Mouse (Mus musculus): ENCODE measurements around the gene Usp2.
"Not testable (repeated sequence)": the region's sequence is repeated elsewhere in the genome, so short reads cannot be mapped to it uniquely, and the experiment has no call there.

Gene Usp2

GRCm38 (mm10) chr9:44096536-44096935, 29.7 kb downstream of the Usp2 start:
- DNase-seq, result no peak

GRCm38 (mm10) chr9:44101490-44101889, 34.7 kb downstream of the Usp2 start, which contains the start of gene Mfrp:
Gene Mfrp (plus strand): TSS chr9:44101729.
- peak; percentile 29 for DNase-seq

- DNase-seq, result no peak
These were observed 38.1 kb downstream of the Usp2 start for GRCm38 (mm10) chr9:44104881-44105280.

- DNase-seq, result no peak
These were observed 39.0 kb downstream of the Usp2 start for GRCm38 (mm10) chr9:44105781-44106180.

- DNase-seq, result no peak
These were observed 39.4 kb downstream of the Usp2 start for GRCm38 (mm10) chr9:44106182-44106581.

- no peak for DNase-seq
These were observed 39.8 kb downstream of the Usp2 start for GRCm38 (mm10) chr9:44106596-44106995.

GRCm38 (mm10) chr9:44107110-44107509, 40.3 kb downstream of the Usp2 start, which contains the start of gene C1qtnf5:
Gene C1qtnf5 (plus strand): TSS chr9:44107245.
- DNase-seq, result no peak

DNA sequence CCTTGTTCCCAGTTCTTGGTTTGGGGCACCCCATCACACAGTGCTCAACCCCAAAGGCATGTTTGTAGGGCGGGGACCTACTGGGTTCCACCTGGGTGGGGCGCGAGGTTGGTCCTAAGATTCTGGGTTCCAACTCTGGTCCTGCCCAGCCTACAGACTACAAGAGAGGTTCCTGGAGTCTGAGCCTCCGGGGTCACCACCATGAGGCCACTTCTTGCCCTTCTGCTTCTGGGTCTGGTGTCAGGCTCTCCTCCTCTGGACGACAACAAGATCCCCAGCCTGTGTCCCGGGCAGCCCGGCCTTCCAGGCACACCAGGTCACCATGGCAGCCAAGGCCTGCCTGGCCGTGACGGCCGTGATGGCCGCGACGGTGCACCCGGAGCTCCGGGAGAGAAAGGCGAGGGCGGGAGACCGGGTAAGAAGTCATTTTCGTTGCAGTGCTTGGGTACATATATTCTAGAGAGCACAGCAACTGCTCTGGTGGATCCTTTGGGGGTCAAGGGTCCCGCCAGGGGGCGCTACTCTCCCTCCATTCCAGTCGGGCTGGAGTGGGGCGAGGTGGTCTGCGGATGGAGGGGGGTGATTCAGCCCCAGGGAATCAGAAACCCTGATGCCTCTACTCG, 40.8 kb downstream of the Usp2 start:
- peak; percentile 67 for DNase-seq

- DNase-seq, result no peak
These were observed 41.6 kb downstream of the Usp2 start for GRCm38 (mm10) chr9:44108269-44109055.

DNA sequence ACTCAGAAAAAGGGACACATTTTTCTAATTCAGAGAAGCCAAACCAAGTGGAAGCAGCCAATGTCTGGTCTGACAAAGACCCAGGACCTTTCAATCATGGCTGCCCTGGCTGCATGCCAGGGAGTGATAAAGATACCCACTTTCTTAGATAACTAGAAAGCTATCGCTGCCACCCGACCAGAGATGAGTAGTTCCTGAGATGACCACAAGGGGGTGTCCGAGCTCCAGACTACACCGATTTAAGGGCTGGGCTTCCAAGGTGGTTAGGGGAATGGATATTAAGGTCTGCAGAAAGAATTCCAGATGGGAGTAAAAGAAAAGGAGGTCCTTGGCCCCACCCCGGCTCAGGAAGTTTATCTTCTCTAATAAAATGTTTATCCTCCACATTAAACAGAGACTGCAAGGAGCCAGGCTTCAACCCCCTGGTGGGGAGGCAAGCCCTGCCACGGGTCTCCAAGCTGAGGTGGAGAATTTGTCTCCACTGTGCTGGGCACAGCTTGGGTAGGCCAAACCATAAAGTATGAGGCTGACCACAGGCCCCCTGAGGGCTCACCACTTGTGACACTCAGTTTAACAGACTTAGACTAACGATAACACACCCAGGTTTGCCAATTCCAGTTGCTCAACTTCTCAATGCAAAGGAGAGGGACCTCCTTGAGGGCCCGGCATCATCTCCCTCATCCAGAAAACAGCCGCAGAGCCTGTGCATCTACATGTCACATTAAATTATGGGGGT, 42.7 kb downstream of the Usp2 start:
- DNase-seq, result peak; percentile 77

DNA sequence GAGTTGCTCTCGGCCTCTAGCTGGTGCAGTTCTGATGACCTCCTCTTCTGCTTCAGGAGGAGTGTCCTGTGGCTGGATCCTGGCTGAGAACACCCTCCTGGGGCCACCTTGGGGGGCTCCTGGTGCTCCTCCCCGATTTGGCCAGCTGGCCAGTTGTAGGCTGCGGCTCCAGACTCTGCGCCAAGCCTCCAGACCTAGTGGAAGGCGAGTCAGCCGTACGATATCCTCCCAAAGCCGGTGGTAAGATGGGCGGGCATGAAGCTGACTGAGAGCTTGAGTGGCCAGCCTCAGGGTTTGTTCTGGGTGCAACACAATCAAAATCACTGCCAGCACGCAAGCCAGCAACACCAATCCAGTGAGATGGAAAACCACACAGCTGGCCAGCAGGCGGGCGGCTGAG, 45.1 kb downstream of the Usp2 start:
- not testable (repeated sequence) for DNase-seq

DNA sequence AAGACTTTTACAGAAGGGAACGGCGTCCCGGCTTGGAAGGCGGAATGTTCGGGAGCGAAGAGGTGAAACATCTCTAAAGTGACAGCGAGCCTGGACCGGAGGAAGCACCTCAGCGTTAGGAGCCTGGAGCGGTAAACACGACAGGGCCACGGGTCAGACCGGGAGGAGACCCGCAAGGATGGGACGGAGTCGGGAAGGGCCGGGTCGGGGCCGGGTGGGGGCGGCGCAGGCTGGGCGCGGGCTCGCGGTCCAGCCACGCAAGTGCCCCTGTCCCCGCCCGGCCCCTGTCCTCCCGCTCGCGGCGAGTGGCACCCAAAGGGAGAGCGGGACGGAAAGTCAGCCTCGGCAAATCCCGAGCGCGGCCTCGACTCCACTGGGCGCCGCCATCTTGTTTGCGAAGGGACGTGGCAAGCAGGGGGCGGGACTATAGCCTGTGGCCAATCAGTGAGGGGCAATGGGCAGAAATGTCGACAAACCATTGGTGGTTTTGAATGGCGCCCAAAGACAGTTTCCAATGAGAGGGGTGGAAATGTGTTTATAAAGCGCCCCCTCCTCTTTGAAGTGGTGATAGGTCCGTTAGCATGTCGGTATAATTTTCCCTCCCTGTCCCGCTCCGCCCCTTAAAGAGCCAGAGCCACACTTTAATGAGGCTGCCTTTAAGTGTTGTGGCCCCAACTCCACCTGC, 46.4 kb downstream of the Usp2 start, which contains the start of the genes Gm49380 and Rnf26:
Gene Gm49380, minus strand, starts transcription at position 396 of the 685 bp plus-strand sequence.
Gene Rnf26, minus strand, starts transcription at position 413 of the 685 bp plus-strand sequence.
- peak; percentile 96 for DNase-seq

DNA sequence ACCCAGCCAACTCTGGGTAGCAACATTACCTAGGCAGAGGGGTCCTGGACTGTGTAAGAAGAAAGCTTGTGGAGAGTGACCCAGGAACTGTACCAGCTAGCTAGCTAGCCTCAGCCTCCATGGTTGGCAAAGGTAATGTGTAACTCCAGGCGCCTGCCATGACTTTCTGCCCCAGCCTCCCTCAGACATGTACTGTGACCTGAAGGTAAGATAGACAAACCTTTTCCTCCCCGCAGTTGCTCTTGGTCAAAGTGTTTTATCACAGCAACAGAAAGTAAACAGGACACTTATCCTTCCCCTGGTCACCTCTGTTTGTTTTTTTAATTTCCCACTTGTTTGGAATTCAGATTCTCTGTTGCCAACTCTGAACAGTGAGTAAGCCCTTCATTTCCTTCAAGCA, 47.6 kb downstream of the Usp2 start:
- no peak for DNase-seq

- no peak for DNase-seq
These were observed 48.8 kb downstream of the Usp2 start for GRCm38 (mm10) chr9:44115599-44115998.

DNA sequence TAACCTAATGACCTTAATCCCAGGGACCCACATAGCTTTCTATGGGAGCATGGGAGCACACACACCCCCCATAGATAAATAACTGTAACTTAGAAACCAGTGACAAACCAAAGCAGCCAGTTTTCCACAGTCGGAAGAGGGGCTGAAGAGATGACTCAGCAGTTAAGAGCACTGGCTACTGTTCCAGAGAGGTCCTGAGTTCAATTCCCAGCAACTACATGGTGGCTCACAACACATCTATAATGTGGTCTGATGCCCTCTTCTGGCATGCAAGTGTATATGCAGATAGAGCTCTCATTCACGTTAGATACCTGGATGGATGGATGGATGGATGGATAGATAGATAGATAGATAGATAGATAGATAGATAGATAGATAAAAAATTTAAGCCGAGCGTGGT, 49.4 kb downstream of the Usp2 start:
- DNase-seq, result no peak

DNA sequence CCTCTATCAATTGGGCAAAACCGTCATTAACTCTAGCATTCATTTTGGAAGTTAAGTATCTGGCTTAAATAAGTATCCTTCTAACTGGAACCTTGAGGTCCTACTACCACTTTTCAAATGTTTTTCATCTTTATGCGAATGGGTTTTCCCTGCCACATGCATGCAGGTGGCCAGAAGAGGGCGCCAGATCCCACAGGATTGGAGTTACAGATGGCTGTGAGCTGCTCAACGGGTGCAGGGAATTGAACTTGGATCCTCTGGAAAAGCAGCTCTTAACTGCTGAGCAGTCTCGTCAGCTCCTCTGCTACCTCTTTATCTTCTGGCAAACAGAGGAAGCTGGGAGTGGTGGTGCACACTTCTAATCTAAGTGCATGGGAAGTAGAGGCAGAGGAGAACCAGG, 52.2 kb downstream of the Usp2 start:
- peak; percentile 45 for DNase-seq

DNA sequence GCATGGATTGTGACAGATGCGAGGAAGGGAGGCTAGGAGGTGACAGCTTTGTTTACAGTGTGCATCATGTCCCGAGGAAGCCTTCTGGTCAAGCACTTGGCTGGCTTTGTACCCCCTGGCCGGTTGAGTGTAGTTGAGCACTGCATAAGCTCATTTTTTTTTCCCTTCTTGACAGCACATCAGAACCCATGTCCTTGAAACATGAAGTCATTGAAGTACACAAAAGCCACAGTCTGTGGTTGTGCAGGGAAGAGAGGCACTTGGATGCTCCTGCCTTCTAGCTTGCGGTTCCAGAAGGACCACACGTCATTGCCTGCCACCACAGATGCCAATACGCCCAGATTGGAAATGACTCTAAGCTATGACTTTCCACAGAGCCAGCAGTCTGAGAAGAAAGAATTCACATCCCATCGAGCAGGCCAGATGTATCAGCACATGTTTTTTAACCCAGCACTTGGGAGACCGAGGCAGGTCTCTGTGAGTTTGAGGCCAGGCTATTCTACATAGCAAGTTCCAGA, 53.2 kb downstream of the Usp2 start:
- no peak for DNase-seq

DNA sequence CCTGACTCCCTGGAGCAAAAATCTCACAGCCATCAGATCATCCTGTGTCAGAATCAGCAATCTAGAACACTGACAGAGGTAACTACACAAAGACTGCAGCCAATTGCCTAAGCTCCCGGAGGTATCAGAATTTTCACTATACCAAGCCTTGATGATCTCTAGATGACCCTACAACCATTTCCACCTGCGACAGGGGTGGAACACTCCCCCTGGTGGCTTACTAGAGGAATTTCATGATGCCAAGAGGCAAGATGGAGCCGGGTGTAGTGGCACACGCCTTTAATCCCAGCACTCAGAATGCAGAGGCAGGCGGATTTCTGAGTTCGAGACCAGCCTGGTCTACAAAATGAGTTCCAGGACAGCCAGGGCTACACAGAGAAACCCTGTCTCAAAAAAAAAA, 57.5 kb downstream of the Usp2 start:
- no peak for DNase-seq

DNA sequence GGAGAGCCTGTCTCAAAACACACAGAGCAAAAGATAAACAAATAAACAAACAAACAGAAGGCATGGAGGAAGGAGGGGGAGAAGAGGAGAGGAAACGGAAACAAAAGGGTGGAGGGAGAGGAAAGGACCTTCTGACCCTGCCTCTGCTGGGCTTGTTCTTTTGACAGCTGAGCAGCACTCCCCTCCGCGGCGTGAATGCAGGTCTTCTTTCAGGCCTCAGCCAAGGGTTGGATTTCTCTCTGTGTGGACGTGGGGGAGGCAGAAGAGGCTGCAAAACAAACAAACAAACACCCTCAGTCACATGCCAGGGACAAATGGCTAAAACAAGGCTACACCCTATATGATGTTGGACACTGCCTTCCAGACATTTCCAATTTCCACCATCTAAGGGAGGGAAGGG, 58.2 kb downstream of the Usp2 start:
- DNase-seq, result no peak

DNA sequence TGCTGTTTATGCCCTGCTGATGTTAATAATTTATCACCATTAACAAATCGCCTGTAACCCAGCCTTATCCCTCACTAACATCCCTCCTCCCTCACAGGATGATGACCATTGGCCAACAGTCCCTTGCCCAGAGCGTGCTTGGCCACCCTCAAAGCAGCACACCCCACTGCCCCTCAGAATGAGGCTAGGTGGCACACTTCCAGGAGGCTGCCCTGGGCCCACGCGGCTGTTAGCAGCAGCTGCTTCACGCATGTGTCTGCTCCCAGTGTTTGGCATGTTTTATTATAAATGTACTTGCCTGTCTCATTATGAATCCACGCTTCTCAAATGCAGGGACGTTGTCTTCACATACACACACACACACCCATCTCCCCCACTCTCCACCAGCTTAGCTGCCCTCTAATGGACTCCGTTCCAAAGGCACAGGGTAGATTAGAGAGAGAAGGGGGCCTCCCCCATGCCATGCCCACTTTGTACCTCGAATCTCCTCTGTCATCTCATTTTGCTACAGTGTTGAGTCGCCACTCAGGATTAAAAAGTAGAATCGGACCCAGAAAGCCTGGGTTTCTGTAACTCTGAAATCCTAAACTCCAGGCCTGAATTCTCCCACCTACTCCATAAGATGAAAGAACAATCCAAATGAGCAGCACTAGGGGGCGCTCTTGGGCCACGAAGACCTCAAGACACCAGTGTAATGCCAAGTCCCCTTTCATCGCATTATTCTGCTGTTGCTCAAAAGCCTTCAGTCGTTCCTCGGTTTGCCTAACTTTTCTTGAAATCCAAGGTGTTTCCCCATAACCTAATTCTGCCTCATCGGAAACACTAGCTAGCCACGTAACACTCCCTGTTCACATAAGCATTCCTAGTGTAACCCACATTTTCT, 59.0 kb downstream of the Usp2 start:
- DNase-seq, result peak; percentile 90

DNA sequence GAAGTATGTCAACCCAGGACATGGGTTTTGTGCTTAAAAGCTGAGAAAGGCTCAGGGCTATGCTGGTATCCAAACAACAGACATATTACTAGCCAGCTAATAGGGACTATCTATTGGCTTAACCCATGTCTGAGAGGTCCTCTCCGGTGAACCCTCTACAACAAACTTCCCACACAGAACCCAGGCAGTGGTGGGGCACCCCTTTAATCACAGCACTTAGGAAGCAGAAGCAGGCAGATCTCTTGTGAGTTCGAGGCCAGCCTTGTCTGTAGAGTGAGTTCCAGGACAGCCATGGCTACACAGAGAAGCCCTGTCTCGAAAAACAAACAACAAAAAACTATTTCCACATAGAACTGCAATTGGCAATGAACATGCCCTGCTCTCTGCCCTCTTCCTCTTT, 59.9 kb downstream of the Usp2 start:
- DNase-seq, result no peak

DNA sequence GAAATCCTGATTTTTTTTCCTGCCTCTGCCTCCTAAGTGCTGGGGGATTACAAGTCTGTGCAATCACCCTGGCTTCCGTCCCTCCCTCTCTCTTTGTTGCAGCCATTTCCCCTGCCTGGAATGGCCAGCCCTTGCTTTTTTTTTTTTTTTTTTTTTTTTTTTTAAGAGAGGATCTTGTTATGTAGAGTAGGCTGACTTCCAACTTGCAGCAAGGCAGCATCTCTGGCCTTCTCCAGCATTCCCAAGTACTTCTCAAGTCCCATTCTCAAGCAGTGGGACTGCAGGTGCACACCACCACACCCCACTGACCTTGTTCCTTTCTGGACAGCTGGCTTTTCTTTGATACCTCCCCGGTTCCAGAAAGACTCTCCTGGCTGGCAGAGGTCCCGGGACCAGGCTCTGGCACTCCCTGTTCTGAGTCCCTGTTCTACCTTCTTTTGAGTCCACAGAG, 60.6 kb downstream of the Usp2 start:
- DNase-seq, result no peak
